Mouse (Mus musculus): Measurements from ENCODE around the gene Arf1.
A peak's percentile ranks its signal among the peaks of the same experiment; 100 is the strongest.

The Arf1 gene

DNA sequence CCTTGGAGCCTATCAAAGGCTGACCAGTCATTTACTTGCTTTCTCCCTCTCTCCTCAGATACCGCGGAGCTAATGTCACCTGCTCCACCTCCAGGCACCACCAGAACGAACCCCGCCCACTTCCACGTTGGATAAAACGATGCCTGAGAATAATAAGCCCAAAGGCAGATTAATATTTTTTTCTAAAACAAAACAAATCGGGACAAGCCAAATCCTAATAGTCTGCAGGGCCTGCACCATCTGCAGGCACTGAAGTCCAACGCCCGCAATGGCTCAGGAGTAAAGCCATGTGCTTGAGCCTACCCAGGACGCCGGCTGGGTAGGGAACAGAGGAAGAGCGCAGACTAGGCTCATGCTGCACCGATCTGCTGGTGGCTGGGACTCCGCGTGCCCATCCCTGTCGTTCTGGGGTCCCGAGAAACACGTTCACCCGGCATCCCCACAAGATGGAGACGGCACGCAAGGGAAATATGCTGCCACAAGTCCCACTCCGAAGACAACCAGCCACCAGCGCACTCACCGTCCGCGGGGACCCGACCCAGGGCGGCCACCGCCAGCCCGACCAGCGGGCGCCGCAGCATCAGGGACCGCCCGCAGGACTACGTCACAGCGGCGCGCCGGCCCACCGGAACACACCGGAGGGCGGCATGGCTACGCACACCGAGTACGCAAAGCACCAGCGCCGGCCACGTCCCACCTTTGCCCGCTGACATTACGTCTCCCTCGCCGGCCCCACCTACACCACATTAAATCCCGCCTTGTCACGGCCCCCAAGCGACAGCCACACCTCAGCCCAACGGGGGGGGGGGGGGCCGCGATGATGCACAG is 36.6 kb downstream of the Arf1 start:
- DNase-seq (ENCODE audit: low read depth), result peak; percentile 90

DNA sequence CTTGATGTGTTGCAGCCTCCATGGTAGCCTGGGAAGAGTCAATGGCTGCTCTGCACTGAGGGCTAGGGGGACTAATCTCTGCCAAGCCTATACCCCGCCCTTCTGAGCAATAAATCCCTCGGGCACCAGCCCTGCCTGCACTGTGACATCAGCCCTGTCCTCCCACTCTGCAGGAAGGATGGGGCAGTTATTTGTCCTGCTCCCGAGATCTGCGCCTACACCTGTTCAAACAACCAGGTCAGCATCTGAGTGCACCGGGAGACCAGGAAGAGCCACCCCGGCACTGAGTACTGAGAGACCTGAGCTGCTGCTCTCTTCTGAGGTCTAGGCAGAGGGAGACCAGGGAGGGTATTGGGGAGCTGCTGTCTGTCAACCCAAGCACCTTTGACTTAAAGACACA is 40.4 kb downstream of the Arf1 start:
- no peak for DNase-seq (ENCODE audit: low read depth)

GRCm38 (mm10) chr11:59185490-59185889 is 42.6 kb downstream of the Arf1 start:
- no peak for DNase-seq (ENCODE audit: low read depth)

GRCm38 (mm10) chr11:59183821-59184220 is 44.2 kb downstream of the Arf1 start:
- DNase-seq (ENCODE audit: low read depth), result peak; percentile 85

DNA sequence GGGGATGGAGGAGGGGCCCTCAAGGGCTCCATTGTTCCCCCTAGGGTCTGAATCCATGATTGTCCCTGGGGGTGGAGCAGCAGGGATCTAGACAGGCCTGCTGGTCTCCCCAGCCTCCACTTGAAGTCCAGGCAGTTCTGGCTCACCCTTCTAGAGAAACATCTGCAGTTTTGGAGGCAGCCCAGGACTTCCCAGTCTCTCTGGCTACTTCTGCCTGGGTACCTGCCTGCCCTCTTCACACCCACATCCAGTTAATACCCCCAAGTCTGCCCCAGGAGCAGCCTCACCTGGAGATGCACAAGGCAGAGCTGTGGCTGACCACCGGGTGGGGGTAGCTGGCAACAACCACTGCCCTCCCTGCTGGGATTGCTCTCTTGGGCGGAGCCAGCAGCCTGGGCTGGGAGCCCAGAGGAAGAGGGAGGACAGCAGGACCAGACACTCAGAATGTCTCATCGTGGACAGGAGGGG is 45.2 kb downstream of the Arf1 start, which contains the start of gene Gjc2:
TSS of gene Gjc2 (minus strand) at position 350 of the 468 bp plus-strand sequence.
- peak; percentile 45 for DNase-seq (ENCODE audit: low read depth)

DNA sequence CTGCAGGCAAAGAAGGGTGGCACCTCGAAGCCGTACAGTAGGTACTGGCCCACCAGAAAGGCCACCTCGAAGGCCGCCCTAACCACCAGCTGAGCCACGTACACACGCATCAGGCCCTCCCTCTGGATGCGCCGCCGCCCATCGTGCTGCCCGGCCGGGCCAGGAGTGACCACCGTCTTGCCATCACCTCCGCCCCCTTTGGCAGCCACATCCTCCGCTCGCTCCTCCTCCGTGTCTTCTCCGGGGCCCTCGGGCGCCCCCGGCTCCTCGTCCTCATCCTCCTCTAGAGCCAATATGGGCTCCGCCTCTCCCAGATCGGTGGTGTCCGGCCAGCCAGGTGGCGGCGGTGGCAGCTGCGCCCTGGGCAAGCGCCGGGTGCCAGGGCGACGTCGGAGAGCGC is 51.1 kb downstream of the Arf1 start:
- DNase-seq (ENCODE audit: low read depth), result no peak

GRCm38 (mm10) chr11:59176475-59176874 is 51.6 kb downstream of the Arf1 start:
- DNase-seq (ENCODE audit: low read depth), result no peak

- DNase-seq (ENCODE audit: low read depth), result no peak
Observed at GRCm38 (mm10) chr11:59174189-59174838, 53.8 kb downstream of the Arf1 start.

GRCm38 (mm10) chr11:59170549-59170948 is 57.5 kb downstream of the Arf1 start:
- peak; percentile 16 for DNase-seq (ENCODE audit: low read depth)

- no peak for DNase-seq (ENCODE audit: low read depth)
Observed at GRCm38 (mm10) chr11:59169807-59170206, 58.3 kb downstream of the Arf1 start.

GRCm38 (mm10) chr11:59165616-59166241 is 62.3 kb downstream of the Arf1 start:
- peak; percentile 55 for DNase-seq (ENCODE audit: low read depth)

DNA sequence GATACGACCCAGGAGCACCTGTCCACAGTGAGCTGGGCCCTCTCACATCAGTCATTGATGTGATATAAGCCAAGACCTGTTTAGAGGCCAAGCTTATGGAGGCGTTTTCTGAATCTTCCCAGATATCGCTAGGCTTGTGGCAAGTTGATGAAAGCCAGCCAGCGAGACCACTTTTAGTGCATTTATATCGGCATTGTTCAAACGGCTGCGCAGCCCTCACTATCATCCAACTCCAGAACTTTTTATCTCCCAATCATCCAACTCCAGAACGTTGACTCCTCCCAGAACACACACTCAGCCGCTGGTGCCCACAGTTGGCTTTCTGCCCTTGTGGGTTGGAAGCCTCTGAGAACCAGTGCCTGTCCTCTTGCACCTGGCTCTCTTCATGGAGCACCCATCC is 63.7 kb downstream of the Arf1 start:
- DNase-seq (ENCODE audit: low read depth), result no peak

DNA sequence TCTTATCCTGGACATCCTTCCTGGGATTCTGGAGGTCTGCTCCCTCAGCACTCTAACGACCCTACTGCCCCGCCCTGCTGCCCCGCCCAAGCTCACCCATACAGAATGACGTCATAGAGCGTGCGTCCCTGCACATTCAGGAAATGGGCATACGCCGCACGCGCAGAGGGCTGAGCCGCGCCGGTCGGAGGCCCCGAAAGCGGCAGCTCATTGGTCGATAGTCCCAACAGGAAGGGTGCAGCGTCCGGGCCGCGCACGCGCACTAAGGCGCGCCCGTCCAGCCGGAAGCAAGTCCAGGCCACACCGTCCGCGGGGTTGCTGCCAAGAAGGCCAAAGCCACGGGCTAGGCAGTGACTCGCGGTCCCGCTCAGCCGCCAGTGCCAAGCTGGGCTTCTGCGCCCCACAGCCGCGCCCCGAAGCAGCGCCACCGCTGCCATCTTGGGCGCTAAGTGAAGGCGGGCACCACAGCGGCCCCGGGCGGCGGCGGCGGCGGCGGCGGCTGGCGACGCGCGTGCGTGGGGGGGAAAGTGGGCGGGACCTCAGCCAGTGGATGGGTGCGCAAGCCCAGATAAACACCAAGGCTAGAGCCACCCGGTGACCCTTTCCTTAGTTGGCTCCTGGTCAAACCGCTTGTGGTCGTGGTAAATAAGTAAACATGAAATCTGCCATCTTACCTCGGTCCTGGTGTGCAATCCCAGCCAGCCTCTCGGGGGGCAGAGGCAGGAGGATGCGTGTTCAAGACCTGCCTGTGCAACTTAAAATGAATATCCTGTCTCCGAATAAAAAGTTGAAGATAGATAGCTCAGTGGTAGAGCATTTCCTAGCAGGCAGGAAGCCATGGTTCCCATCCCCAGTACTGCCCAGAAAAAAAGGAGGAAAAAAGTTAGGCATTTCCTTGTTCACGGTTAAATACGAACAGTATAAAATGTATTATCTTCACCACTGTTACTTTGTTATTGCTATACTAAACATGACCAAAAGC is 64.5 kb downstream of the Arf1 start, which contains the start of gene Iba57:
TSS of gene Iba57 (minus strand) at position 485 of the 982 bp plus-strand sequence.
- DNase-seq (ENCODE audit: low read depth), result peak; percentile 99

DNA sequence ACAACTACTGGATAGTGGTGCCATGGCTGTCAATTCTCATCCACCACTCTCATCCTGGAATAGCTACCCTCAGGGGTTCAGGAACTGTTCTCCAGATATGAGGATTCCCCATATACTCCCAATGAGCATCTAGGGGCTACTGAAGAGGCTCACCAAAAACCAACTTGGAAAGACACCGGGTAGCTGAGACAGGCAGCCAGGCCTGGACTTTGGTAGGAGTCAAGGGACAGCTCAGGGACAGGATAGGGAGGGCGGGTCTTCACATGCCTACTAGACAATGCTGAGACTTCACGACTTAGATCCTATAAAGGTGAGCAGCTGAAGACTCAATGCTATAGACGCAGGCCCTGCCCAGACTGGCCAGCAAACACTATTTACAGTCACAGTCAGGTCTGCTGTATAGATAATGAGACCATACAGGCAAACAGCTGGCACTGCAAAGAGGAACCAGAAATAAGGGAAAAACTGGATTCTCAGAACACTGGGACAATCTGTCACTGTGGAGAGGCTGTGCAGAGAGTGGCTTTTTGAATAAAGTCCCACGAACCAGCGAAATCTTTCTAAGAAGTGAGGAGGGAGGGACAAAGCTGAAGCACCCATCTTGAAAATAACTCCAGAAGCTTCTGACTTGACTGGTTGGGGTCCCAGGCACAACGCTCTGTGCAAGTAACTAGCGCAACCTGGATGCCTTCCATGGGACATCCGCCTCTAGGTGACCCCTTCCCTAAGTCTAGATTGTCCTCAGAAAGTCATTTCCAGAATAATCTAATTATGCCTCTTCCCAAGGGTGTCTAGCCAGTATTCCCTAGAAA is 65.4 kb downstream of the Arf1 start:
- no peak for DNase-seq (ENCODE audit: low read depth)

All from NIH3T3 (cell line).